Mouse (Mus musculus) forebrain, embryonic 10.5 days (tissue): Measurements from ENCODE around the gene Hsd17b14. TPM values are rescaled to one million over a fixed set of nuclear protein-coding genes. Genes with fewer than 3 reads are reported as not detected.
"Not testable (repeated sequence)": the region's sequence is repeated elsewhere in the genome, so short reads cannot be mapped to it uniquely, and the experiment has no call there.

ENCODE experiments used
- DNase-seq: peaks from one replicate; pipeline ENCODE4 v3.0.0-alpha.2; 2017; ENCODE audit warnings: low spot score; ENCODE audit errors: extremely low spot score
- H3K27ac ChIP-seq: fragments of 300-500 bp; sonication (generic); 2 replicates; pipeline ENCODE4 v1.5.1; 2016; ENCODE audit warnings: mild to moderate bottlenecking
- H3K27me3 ChIP-seq: fragments of 300-500 bp; sonication (generic); 2 replicates; pipeline ENCODE4 v1.6.1; 2016; ENCODE audit warnings: mild to moderate bottlenecking; ENCODE audit not compliant: poor library complexity, severe bottlenecking
- H3K36me3 ChIP-seq: fragments of 300-500 bp; sonication (generic); replicated peaks from 2 replicates; pipeline ENCODE4 v1.6.1; 2016; ENCODE audit warnings: mild to moderate bottlenecking, moderate library complexity
- H3K4me1 ChIP-seq: fragments of 300-500 bp; sonication (generic); 2 replicates; pipeline ENCODE4 v1.6.1; 2016
- H3K4me3 ChIP-seq: fragments of 300-500 bp; sonication (generic); 2 replicates; pipeline ENCODE4 v1.5.1; 2016; ENCODE audit warnings: mild to moderate bottlenecking, moderate library complexity
- H3K9me3 ChIP-seq: fragments of 300-500 bp; sonication (generic); 2 replicates; pipeline ENCODE4 v1.6.1; 2016; ENCODE audit warnings: mild to moderate bottlenecking, moderate library complexity
- WGBS: fragments of 180-500 bp; shearing (Covaris S2); methylation state at CpG from one replicate; pipeline ENCODE4 v1.1.7; 2016; 5-methylcytosine and 5-hydroxymethylcytosine counted together
- polyA plus RNA-seq: library from polyadenylated mRNA; unstranded; fragments of >200 nt; fragmentation: Nextera tagmentation; extraction: Ambion mirVana; gene quantifications from 2 replicates; pipeline ENCODE4 v1.2.1, GENCODE M21; 2016

Gene Hsd17b14
- polyA plus RNA-seq, result 0.39 and 0.63 TPM in 2 replicates

GRCm38 (mm10) chr7:45554744-45555143 lies at the start of gene Hsd17b14:
Gene Hsd17b14, plus strand, starts transcription at chr7:45554893.
- no peaks in the 10 kb centered on the region for H3K9me3 ChIP-seq
- no peaks in the 10 kb centered on the region for H3K27me3 ChIP-seq
- WGBS, result 47% methylated on average over 8 of the region's 8 CpGs
- DNase-seq, result no peak
- no peaks in the 10 kb centered on the region for H3K36me3 ChIP-seq
- H3K27ac ChIP-seq, result no peak within 1 kb of the TSS
- H3K4me1 ChIP-seq, result peaks cover 9% of the 10 kb centered on the region
- H3K4me3 ChIP-seq, result no peak within 1 kb of the TSS

DNA sequence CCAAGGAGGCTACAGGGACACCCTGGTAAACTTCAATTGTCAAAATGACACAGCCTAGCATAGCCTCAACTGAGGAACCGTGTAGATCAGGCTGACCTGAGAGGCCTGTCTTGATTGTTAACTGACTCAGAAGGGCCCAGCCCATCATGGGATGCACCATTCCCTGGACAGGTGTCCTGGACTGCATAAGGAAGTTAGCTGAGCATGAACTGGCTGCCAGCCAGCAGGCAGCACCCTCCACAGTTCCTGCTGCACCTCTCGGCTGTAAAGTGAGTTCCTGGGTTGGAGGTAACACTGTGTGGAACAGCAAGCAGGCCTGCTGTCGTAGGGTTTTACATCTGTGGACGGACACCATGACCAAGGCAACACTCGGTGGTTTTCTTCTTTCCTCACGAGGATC lies 47.1 kb upstream of the Hsd17b14 start:
- H3K4me3 ChIP-seq, result no peak overlapping the region
- no peaks in the 10 kb centered on the region for H3K9me3 ChIP-seq
- peaks cover 40% of the 10 kb centered on the region for H3K36me3 ChIP-seq
- DNase-seq, result no peak
- peaks cover 19% of the 10 kb centered on the region for H3K4me1 ChIP-seq
- 88% methylated on average over 6 of the region's 6 CpGs for WGBS
- no peaks in the 10 kb centered on the region for H3K27me3 ChIP-seq
- H3K27ac ChIP-seq, result no peak overlapping the region

DNA sequence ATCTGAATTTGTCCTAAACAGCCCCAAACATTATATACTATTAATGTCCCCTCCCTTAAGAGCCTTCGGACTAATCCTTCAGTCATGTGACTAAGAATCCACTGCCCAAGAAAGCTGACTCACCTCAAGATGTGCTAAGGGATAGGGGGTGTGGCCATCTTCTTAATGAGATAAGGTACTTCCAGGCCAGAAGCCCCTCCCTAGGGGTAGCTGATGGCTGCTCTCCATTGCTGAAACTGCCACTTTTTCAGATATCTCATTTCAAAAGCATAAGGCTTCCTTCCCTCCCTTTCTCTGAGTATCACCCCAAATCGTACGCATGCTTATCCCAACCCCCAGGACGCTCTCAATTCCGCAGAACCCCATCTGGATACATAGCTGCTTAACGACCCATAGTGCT lies 46.1 kb upstream of the Hsd17b14 start:
- DNase-seq, result no peak
- 93% methylated on average over 6 of the region's 6 CpGs for WGBS

GRCm38 (mm10) chr7:45509181-45509882 lies 45.4 kb upstream of the Hsd17b14 start:
- H3K4me1 ChIP-seq, result peaks cover 19% of the 10 kb centered on the region
- peak overlapping the region; percentile 93 for H3K27ac ChIP-seq
- H3K9me3 ChIP-seq, result no peaks in the 10 kb centered on the region
- WGBS, result 44% methylated on average over 19 of the region's 19 CpGs
- DNase-seq, result no peak
- H3K4me3 ChIP-seq, result peak overlapping the region; percentile 82
- H3K36me3 ChIP-seq, result peaks cover 33% of the 10 kb centered on the region
- H3K27me3 ChIP-seq, result no peaks in the 10 kb centered on the region

More for the DNA sequence above, 46.1 kb upstream of the Hsd17b14 start:
- no peaks in the 10 kb centered on the region for H3K27me3 ChIP-seq
- peaks cover 19% of the 10 kb centered on the region for H3K4me1 ChIP-seq
- no peak overlapping the region for H3K27ac ChIP-seq
- H3K36me3 ChIP-seq, result peaks cover 33% of the 10 kb centered on the region
- H3K4me3 ChIP-seq, result peak overlapping the region; percentile 82; the same call in 1 of the 2 replicates
- no peaks in the 10 kb centered on the region for H3K9me3 ChIP-seq

DNA sequence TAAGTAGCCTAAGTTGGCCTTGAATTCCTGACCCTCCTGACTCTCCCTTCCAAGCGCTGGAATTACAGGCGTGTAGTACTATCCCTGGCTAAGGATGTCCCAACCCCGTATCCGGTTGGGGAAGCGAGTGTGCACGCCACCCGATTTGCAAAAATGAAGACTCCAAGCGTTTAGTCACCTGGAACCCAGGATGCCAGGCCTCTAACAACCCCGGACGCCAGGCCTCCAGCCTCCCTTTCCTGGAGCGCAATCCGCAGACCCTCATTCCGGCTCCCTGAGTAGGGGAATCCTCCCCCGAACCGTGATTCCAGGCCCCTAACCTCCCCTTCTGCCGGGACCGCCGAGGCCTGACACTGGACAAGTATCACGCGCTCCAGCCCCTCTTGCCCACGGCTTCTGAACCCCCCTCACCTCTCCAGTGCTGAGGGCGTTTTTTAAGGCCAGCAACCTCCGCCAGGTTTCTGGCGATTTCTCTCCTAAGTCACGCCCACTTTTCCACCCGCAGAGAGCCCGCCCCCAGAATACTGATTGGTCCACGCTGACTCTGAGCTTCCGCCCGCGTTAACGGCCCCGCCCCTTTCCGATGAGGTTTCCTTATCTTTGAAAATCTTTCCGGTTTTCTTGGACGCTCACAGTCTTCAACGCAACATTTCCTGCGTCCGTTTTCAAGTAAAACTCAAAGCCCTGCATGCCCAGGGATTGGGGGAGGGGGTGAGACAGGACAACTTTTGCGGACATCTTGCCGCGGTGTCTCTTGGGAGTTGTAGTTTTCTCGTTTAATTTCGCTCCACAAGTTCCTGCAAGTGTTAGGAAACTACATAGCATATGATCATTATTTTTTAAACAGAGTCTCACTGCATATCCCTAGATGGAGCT lies 44.5 kb upstream of the Hsd17b14 start, which contains the start of gene Nucb1:
TSS of gene Nucb1 (minus strand) at position 495 of the 876 bp plus-strand sequence.
- Histone ChIP-seq H3K27me3 (no peaks in the 10 kb centered on the region), H3K36me3 (peaks cover 25% of the 10 kb centered on the region), H3K4me1 (peaks cover 22% of the 10 kb centered on the region), H3K4me3 (peak within 1 kb of the TSS; percentile 82), H3K27ac (peak within 1 kb of the TSS; percentile 93), H3K9me3 (no peaks in the 10 kb centered on the region)
- peak; percentile 89 for DNase-seq
- WGBS, result under 1% methylated on average over 44 of the region's 44 CpGs

- no peak for DNase-seq
- Histone ChIP-seq H3K9me3 (no peaks in the 10 kb centered on the region), H3K4me1 (peaks cover 22% of the 10 kb centered on the region), H3K27me3 (no peaks in the 10 kb centered on the region), H3K4me3 (no peak overlapping the region), H3K36me3 (no peaks in the 10 kb centered on the region), H3K27ac (no peak overlapping the region)
- 86% methylated on average over 7 of the region's 7 CpGs for WGBS
Measured at GRCm38 (mm10) chr7:45514411-45514810, 40.3 kb upstream of the Hsd17b14 start.

- WGBS, result 24% methylated on average over 16 of the region's 16 CpGs
- Histone ChIP-seq H3K27ac (peak overlapping the region; percentile 65; the same call in 1 of the 2 replicates), H3K36me3 (no peaks in the 10 kb centered on the region), H3K9me3 (no peaks in the 10 kb centered on the region), H3K27me3 (no peaks in the 10 kb centered on the region), H3K4me3 (peak overlapping the region; percentile 16), H3K4me1 (peaks cover 17% of the 10 kb centered on the region)
- no peak for DNase-seq
Measured at GRCm38 (mm10) chr7:45515436-45515835, 39.3 kb upstream of the Hsd17b14 start.

GRCm38 (mm10) chr7:45516846-45517245 lies 37.8 kb upstream of the Hsd17b14 start:
- DNase-seq, H3K4me3 ChIP-seq, H3K27ac ChIP-seq, H3K36me3 ChIP-seq, H3K27me3 ChIP-seq, H3K9me3 ChIP-seq: not testable (repeated sequence)
- WGBS, result 67% methylated on average over 5 of the region's 5 CpGs
- peaks cover 23% of the 10 kb centered on the region for H3K4me1 ChIP-seq

DNA sequence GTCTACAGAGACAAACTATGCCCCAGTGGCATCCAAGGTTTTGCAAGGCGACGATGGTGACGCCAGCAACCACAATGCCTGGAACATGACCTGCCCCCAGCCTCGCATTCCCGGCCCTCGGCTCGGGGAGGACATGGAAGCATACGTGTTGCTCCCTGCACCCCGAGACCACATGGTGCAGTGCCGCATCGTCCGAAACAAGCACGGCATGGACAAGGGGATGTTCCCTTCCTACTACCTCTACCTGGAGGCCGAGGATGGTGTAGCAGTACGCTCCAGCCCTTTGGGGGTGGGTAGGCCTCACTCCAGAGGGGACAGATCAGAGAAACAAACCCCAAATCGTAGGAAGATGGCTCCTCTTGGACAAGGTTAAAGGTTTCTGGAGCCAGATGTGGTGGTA lies 36.1 kb upstream of the Hsd17b14 start:
- DNase-seq, result no peak
- Histone ChIP-seq H3K4me3 (no peak overlapping the region), H3K27ac (no peak overlapping the region), H3K27me3 (no peaks in the 10 kb centered on the region), H3K9me3 (no peaks in the 10 kb centered on the region), H3K36me3 (peaks cover 9% of the 10 kb centered on the region), H3K4me1 (peaks cover 39% of the 10 kb centered on the region)
- WGBS, result 94% methylated on average over 16 of the region's 16 CpGs

DNA sequence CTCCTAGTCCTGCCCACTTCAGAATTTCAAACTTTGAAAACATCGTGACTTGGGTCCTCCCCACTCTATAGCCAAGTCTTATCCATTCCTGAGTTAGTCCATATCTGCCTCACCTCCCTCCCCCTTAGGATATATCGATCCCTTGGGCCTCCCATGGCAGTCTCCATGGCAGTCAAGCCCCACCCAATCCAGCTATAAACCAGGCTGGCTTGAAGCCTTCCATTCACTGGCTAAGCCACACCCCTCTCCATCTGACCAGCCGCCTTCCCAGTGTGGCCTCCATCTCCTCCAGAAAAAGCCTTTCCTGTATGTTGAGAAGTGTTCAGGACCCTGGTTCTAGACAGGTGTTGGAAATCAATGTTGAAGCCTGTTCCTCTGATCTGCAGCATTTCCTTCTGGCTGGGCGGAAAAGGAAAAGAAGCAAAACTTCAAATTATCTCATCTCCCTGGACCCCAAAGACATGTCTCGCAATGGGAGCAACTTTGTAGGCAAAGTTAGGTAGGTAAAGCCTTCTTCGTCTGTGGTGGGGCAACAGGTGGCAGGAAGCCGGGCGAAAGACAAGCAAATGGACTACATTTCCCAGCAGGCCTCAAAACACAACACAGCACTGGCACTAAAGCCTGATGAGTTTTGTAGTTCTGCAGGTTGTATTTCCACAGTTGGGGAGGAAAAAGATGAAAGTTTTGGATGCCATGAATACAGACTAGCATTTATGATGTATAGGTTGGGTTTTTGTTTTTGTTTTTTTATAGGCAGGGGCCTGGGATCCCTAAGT lies 35.2 kb upstream of the Hsd17b14 start:
- H3K9me3 ChIP-seq, result no peaks in the 10 kb centered on the region
- no peak overlapping the region for H3K4me3 ChIP-seq
- DNase-seq, result no peak
- no peaks in the 10 kb centered on the region for H3K27me3 ChIP-seq
- H3K36me3 ChIP-seq, result peaks cover 16% of the 10 kb centered on the region
- H3K27ac ChIP-seq, result no peak overlapping the region
- peaks cover 45% of the 10 kb centered on the region for H3K4me1 ChIP-seq
- WGBS, result 80% methylated on average over 8 of the region's 8 CpGs

- no peaks in the 10 kb centered on the region for H3K9me3 ChIP-seq
- no peak for DNase-seq
- peaks cover 20% of the 10 kb centered on the region for H3K36me3 ChIP-seq
- no peak overlapping the region for H3K27ac ChIP-seq
- peaks cover 49% of the 10 kb centered on the region for H3K4me1 ChIP-seq
- no peaks in the 10 kb centered on the region for H3K27me3 ChIP-seq
- WGBS, result 96% methylated on average over 7 of the region's 7 CpGs
- H3K4me3 ChIP-seq, result no peak overlapping the region
Measured at GRCm38 (mm10) chr7:45520605-45521004, 34.1 kb upstream of the Hsd17b14 start.

DNA sequence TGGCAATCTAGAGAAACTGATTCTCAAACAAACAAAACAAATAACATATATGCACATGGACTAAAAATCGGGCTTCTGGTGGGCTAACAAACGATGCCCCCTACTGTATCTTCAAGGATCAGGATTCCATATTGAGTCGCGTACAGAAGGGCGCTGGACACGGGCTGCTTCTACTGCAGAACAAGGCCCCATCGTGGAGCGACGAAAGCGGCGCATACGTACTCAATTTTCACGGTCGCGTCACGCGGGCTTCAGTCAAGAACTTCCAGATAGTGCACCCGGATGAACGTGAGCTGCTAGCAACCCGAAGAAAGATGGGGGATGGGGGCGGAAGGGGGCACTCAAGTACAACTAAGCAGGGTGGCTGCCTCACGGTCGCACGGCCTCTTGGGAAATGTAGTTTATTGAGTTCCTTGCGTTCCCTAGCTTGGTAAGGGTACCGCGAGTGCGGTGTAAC lies 32.9 kb upstream of the Hsd17b14 start:
- under 1% methylated on average over 28 of the region's 28 CpGs for WGBS
- DNase-seq, result peak; percentile 85
- Histone ChIP-seq H3K9me3 (no peaks in the 10 kb centered on the region), H3K4me1 (peaks cover 47% of the 10 kb centered on the region), H3K27me3 (no peaks in the 10 kb centered on the region), H3K36me3 (peaks cover 20% of the 10 kb centered on the region), H3K4me3 (peak overlapping the region; percentile 63), H3K27ac (peak overlapping the region; percentile 91)
